Mouse (Mus musculus) G1E (cell line): ENCODE measurements around the gene Lsm2. TPM values are rescaled to one million over a fixed set of nuclear protein-coding genes. Genes with fewer than 3 reads are reported as not detected.
"Not testable (repeated sequence)": the region's sequence is repeated elsewhere in the genome, so short reads cannot be mapped to it uniquely, and the experiment has no call there.

Source experiments
- ATAC-seq: 2 replicates; pipeline ENCODE4 v1.8.0; 2016; ENCODE audit warnings: mild to moderate bottlenecking; ENCODE audit not compliant: insufficient number of reproducible peaks, poor library complexity, low FRiP score, severe bottlenecking; ENCODE audit errors: extremely low read depth
- DNase-seq: peaks from one replicate; pipeline ENCODE4 v3.0.0; 2012; ENCODE audit warnings: low spot score
- H3K27me3 ChIP-seq: 2 replicates; pipeline ENCODE4 v1.6.1; 2012; ENCODE audit warnings: mild to moderate bottlenecking, low read length, inconsistent platforms; ENCODE audit not compliant: insufficient read depth
- H3K36me3 ChIP-seq: replicated peaks from 2 replicates; pipeline ENCODE3; 2012; ENCODE audit warnings: mild to moderate bottlenecking, inconsistent platforms
- H3K4me1 ChIP-seq: 2 replicates; pipeline ENCODE4 v1.6.1; 2012; ENCODE audit warnings: low read depth, low read length, inconsistent platforms, mixed read lengths; ENCODE audit not compliant: insufficient read depth
- H3K4me3 ChIP-seq: 2 replicates; pipeline ENCODE4 v1.5.1; 2012; ENCODE audit warnings: low read depth, mild to moderate bottlenecking, inconsistent platforms, low read length, moderate library complexity, mixed read lengths
- H3K9me3 ChIP-seq: replicated peaks from 2 replicates; pipeline ENCODE4 v1.6.1; 2012; ENCODE audit warnings: inconsistent platforms
- CTCF ChIP-seq: IDR thresholded peaks from 2 replicates; pipeline ENCODE4 v1.5.1; 2012; ENCODE audit warnings: low read depth, low read length, inconsistent platforms, mixed read lengths
- GATA1 ChIP-seq: IDR thresholded peaks from 2 replicates; pipeline ENCODE4 v1.6.1; 2012; ENCODE audit warnings: borderline replicate concordance, low read length, inconsistent platforms, mixed read lengths
- GATA2 ChIP-seq: IDR thresholded peaks from 2 replicates; pipeline ENCODE4 v1.6.1; 2012; ENCODE audit warnings: low read depth, low read length, inconsistent platforms, borderline replicate concordance
- POLR2AphosphoS5 ChIP-seq: IDR thresholded peaks from 2 replicates; pipeline ENCODE4 v1.6.1; 2012; ENCODE audit warnings: low read depth, low read length, inconsistent platforms; ENCODE audit not compliant: insufficient replicate concordance
- TAL1 ChIP-seq: conservative IDR thresholded peaks from 2 replicates; pipeline ENCODE4 v1.6.1; 2012; ENCODE audit warnings: low read depth, low read length, inconsistent platforms, mixed read lengths
- polyA plus RNA-seq: library from polyadenylated mRNA; stranded (reverse); fragments of >175 nt; gene quantifications from 2 replicates; pipeline ENCODE4 v1.2.3, GENCODE M21; 2012
- total RNA-seq, 2 experiments: library from RNA; stranded (forward) in 1 of 2; stranded (reverse) in 1 of 2; fragments of 200-1000 nt in 1 of 2; fragments of >200 nt in 1 of 2; fragmentation: Nextera tagmentation in 1 of 2; gene quantifications; 2 replicates each; pipeline ENCODE4 v1.2.3; 2014 to 2017

Lsm2 gene
- total and polyA plus RNA-seq, 3 experiments, result 71.9 to 263 (median 195) TPM

DNA sequence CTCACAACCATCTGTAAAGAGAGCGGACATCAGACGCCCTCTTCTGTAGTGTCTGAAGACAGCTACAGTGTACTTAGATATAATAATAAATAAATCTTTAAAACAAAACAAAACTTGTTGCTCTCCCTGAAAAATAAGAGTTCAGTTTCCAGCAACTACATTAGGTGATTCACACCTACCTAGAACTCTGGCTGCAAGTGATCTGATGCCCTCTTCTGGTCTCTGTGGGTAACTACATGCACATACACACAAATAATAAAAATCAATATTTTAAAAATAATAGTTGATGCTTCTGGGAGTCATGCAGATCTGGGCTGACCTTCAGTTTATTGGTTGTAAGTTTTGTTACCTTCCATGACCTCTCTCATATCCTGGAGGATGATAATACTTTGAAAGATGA is 2.6 kb downstream of the Lsm2 start:
- H3K36me3 ChIP-seq, result peaks cover 58% of the 10 kb centered on the region
- H3K9me3 ChIP-seq, result no peaks in the 10 kb centered on the region
- no peak for DNase-seq
- ATAC-seq, result no peak
- H3K27me3 ChIP-seq, result no peaks in the 10 kb centered on the region
- TF ChIP-seq GATA1, result no peak
- H3K4me3 ChIP-seq, result no peak overlapping the region
- peaks cover 43% of the 10 kb centered on the region for H3K4me1 ChIP-seq

DNA sequence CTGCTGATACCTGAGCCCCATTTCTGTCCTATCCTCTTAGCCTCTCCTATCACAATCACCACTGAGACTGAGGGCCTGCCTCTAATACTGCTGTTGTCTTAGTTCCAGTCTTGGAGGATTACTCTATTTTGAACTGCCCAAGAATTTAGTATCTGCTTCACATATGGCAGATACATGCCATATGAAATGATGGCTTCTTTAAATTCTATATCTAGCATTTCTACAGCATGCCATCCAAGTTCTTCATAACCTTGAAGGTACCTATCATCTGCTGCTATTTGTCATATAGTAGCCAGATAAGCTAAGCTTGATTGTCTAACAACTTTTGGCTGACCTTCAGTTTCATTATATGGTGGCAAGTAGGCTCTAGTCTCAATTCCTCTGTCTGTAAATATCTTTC is 13.1 kb downstream of the Lsm2 start:
- Histone ChIP-seq H3K27me3 (no peaks in the 10 kb centered on the region), H3K4me1 (peaks cover 26% of the 10 kb centered on the region), H3K36me3 (peaks cover 76% of the 10 kb centered on the region), H3K9me3 (peaks cover 28% of the 10 kb centered on the region), H3K4me3 (no peak overlapping the region)
- DNase-seq, result no peak
- ATAC-seq, result no peak
- TF ChIP-seq POLR2AphosphoS5 (no peak), TAL1 (no peak), GATA1 (no peak)

- Histone ChIP-seq H3K4me1 (peaks cover 31% of the 10 kb centered on the region), H3K9me3 (peaks cover 32% of the 10 kb centered on the region), H3K36me3 (peaks cover 77% of the 10 kb centered on the region)
- ATAC-seq, DNase-seq, H3K4me3 ChIP-seq, H3K27me3 ChIP-seq: not testable (repeated sequence)
Observed at GRCm38 (mm10) chr17:34995192-34995591, 13.5 kb downstream of the Lsm2 start.

DNA sequence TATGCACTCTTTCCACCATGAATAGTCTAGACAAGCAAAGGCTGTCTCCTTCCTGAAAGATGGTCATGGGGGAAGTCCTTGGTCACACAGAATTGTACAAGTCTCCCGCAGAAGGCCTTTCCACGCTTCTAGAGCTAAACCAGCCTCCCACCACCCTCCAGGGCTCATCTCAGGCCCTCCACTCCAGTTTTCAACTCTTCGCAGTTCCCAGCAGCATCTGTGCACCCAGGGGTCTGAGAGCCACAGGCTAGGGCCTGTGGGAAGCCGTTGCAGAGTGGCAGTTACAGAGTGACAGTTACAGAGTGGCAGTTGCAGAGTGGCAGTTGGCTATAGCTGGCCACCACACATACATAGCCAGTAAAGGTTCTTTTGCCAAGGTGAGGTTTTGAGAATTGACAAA is 14.3 kb downstream of the Lsm2 start:
- Histone ChIP-seq H3K4me1 (peaks cover 35% of the 10 kb centered on the region), H3K36me3 (peaks cover 70% of the 10 kb centered on the region), H3K9me3 (peaks cover 32% of the 10 kb centered on the region)
- not testable (repeated sequence) for DNase-seq, H3K27me3 ChIP-seq, H3K4me3 ChIP-seq, ATAC-seq

- H3K4me1 ChIP-seq, result peaks cover 41% of the 10 kb centered on the region
- DNase-seq (no peak), ATAC-seq (no peak)
- TF ChIP-seq POLR2AphosphoS5 (no peak), TAL1 (no peak), CTCF (no peak), GATA2 (no peak), GATA1 (no peak)
- H3K9me3 ChIP-seq, result peaks cover 32% of the 10 kb centered on the region
- peak overlapping the region; percentile 39; the same call in 1 of the 2 replicates for H3K4me3 ChIP-seq
- peaks cover 63% of the 10 kb centered on the region for H3K36me3 ChIP-seq
- H3K27me3 ChIP-seq, result no peaks in the 10 kb centered on the region
Observed at GRCm38 (mm10) chr17:34996411-34997141, 14.9 kb downstream of the Lsm2 start.

DNA sequence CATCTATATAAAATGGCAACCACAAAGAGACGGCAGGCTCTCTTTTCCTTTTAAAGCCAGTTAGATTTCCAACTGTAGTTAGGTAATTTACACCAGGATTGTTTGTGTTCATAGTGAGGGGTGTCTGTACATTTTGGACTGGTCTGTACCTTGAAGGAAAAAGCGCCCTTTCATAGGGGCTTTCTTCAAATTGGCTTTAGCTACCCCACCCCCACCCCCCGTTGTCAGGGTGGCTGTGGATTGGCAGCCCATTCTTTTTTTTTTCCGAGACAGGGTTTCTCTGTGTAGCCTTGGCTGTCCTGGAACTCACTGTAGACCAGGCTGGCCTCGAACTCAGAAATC is 15.5 kb downstream of the Lsm2 start:
- Histone ChIP-seq H3K4me3 (peak overlapping the region; percentile 15; the same call in 1 of the 2 replicates), H3K4me1 (peaks cover 45% of the 10 kb centered on the region)
- ATAC-seq, result no peak

GRCm38 (mm10) chr17:34998526-34999430 is 17.1 kb downstream of the Lsm2 start:
- H3K36me3 ChIP-seq, result peaks cover 58% of the 10 kb centered on the region
- DNase-seq, result no peak
- peak overlapping the region; percentile 66 for H3K4me3 ChIP-seq
- H3K4me1 ChIP-seq, result peaks cover 61% of the 10 kb centered on the region
- H3K9me3 ChIP-seq, result peaks cover 32% of the 10 kb centered on the region
- ATAC-seq, result no peak
- no peaks in the 10 kb centered on the region for H3K27me3 ChIP-seq
- TF ChIP-seq POLR2AphosphoS5 (no peak), TAL1 (no peak), CTCF (no peak), GATA2 (no peak), GATA1 (no peak)

More for the DNA sequence above, 15.5 kb downstream of the Lsm2 start:
- Histone ChIP-seq H3K36me3 (peaks cover 58% of the 10 kb centered on the region), H3K9me3 (peaks cover 32% of the 10 kb centered on the region), H3K27me3 (no peaks in the 10 kb centered on the region)
- DNase-seq, result no peak
- no peak for TF ChIP-seq GATA2
- TF ChIP-seq POLR2AphosphoS5, result no peak
- TF ChIP-seq GATA1, result no peak
- TF ChIP-seq CTCF, result no peak
- TF ChIP-seq TAL1, result no peak
